ENCODE assay signal across 15 mouse cellular contexts in genomic region chr11:119916834-119917469, GRCm38 (mm10). TPM values are rescaled to one million over a fixed set of nuclear protein-coding genes. Genes with fewer than 3 reads are reported as not detected.
DNase-seq lines count a peak whose midpoint lies in the region; ATAC-seq lines count a peak whose summit lies in the region.
"Had no signal": no experiment of that assay in that cellular context is flagged by ENCODE, and none has a peak within 500 bp of the region (broad histone marks: within the 10 kb centered on the region; RNA-seq: fewer than 3 reads in every experiment).

No protein-coding gene starts in this region.

- H3K4me2 ChIP-seq in hindbrain, embryonic 13.5 days, result no peak overlapping the region
- H3K4me2 ChIP-seq in hindbrain, embryonic 14.5 days (replicated peaks), result no peak overlapping the region
- no peak overlapping the region for H3K4me2 ChIP-seq in embryonic facial prominence, embryonic 13.5 days
- H3K4me2 ChIP-seq: embryonic facial prominence, embryonic 12.5 days had no signal

- peak overlapping the region; percentile 19; the same call in 1 of the 2 replicates for H3K9ac ChIP-seq in hindbrain, embryonic 13.5 days
- no peak overlapping the region for H3K9ac ChIP-seq in hindbrain, embryonic 14.5 days
- peak overlapping the region; percentile 27; the same call in 1 of the 2 replicates for H3K9ac ChIP-seq in embryonic facial prominence, embryonic 13.5 days
- H3K9ac ChIP-seq: embryonic facial prominence, embryonic 12.5 days; lung, embryonic 15.5 days; stomach, embryonic 15.5 days had no signal

- H3K27me3 ChIP-seq in hindbrain, embryonic 13.5 days, result no peaks in the 10 kb centered on the region
- no peaks in the 10 kb centered on the region for H3K27me3 ChIP-seq in hindbrain, embryonic 14.5 days (ENCODE audit: control insufficient read depth, insufficient read depth, low read length)
- no peaks in the 10 kb centered on the region for H3K27me3 ChIP-seq in embryonic facial prominence, embryonic 13.5 days
- H3K27me3 ChIP-seq: embryonic facial prominence, embryonic 12.5 days; lung, embryonic 15.5 days; stomach, embryonic 15.5 days had no signal

- no peak overlapping the region for H3K27ac ChIP-seq in hindbrain, embryonic 13.5 days
- no peak overlapping the region for H3K27ac ChIP-seq in hindbrain, embryonic 14.5 days
- no peak overlapping the region for H3K27ac ChIP-seq in embryonic facial prominence, embryonic 13.5 days
- H3K27ac ChIP-seq: midbrain, embryonic 10.5 days had no signal

- no peak for ATAC-seq in hindbrain, embryonic 13.5 days (ENCODE audit: low FRiP score)
- ATAC-seq in hindbrain, embryonic 14.5 days (ENCODE audit: low FRiP score), result no peak
- no peak for ATAC-seq in embryonic facial prominence, embryonic 13.5 days (ENCODE audit: insufficient number of reproducible peaks, insufficient read depth, low FRiP score, low TSS enrichment, low read depth)
- ATAC-seq in inflammation-experienced regulatory T-cells, adult 6 months, result no peak

- H3K4me3 ChIP-seq in hindbrain, embryonic 13.5 days, result no peak overlapping the region
- no peak overlapping the region for H3K4me3 ChIP-seq in hindbrain, embryonic 14.5 days (replicated peaks; ENCODE audit: low read length)
- no peak overlapping the region for H3K4me3 ChIP-seq in embryonic facial prominence, embryonic 13.5 days
- H3K4me3 ChIP-seq: embryonic facial prominence, embryonic 12.5 days; lung, embryonic 15.5 days; stomach, embryonic 15.5 days had no signal

- peaks cover 33% of the 10 kb centered on the region for H3K4me1 ChIP-seq in hindbrain, embryonic 13.5 days (replicated peaks)
- H3K4me1 ChIP-seq in hindbrain, embryonic 14.5 days (replicated peaks; ENCODE audit: control insufficient read depth, insufficient read depth, low read length), result peaks cover 26% of the 10 kb centered on the region
- H3K4me1 ChIP-seq in embryonic facial prominence, embryonic 13.5 days, result peaks cover 29% of the 10 kb centered on the region

- H3K36me3 ChIP-seq in hindbrain, embryonic 13.5 days, result peaks cover 53% of the 10 kb centered on the region
- peaks cover 44% of the 10 kb centered on the region for H3K36me3 ChIP-seq in hindbrain, embryonic 14.5 days (replicated peaks; ENCODE audit: control insufficient read depth, insufficient read depth)
- H3K36me3 ChIP-seq in embryonic facial prominence, embryonic 13.5 days, result peaks cover 50% of the 10 kb centered on the region

- H3K9me3 ChIP-seq in hindbrain, embryonic 13.5 days, result no peaks in the 10 kb centered on the region
- no peaks in the 10 kb centered on the region for H3K9me3 ChIP-seq in hindbrain, embryonic 14.5 days (ENCODE audit: control insufficient read depth, low read length)
- H3K9me3 ChIP-seq in embryonic facial prominence, embryonic 13.5 days, result no peaks in the 10 kb centered on the region
- H3K9me3 ChIP-seq: embryonic facial prominence, embryonic 12.5 days; lung, embryonic 15.5 days; midbrain, embryonic 10.5 days; stomach, embryonic 15.5 days had no signal

- DNase-seq in hindbrain, embryonic 14.5 days (ENCODE audit: low spot score), result no peak
- DNase-seq in kidney, adult 18-20 months, result peak; percentile 75
- peak; percentile 83 to 94 for DNase-seq in kidney, postnatal 25 days
- DNase-seq in ovary, postnatal 10 days (ENCODE audit: low spot score), result no peak
- no peak for DNase-seq in ovary, adult 18-20 months (ENCODE audit: low spot score)
- DNase-seq: cerebellum, adult 18-20 months; retina, postnatal 1 day; thymus, postnatal 25 days had no signal

- 94% methylated on average over 21 of the region's 21 CpGs for WGBS in hindbrain, embryonic 13.5 days
- 88% methylated on average over 21 of the region's 21 CpGs for WGBS in hindbrain, embryonic 14.5 days
- WGBS in embryonic facial prominence, embryonic 13.5 days, result 86% methylated on average over 21 of the region's 21 CpGs

RNA-seq across cellular contexts. Expression of gene Chmp6, which starts 3.7 kb away (rescaled TPM):
- 100 and 103 TPM in 2 replicates for polyA plus RNA-seq in hindbrain, embryonic 13.5 days (2015; fragmentation: Nextera tagmentation; extraction: Ambion mirVana)
- 91.1 and 95.5 TPM in 2 replicates for polyA plus RNA-seq in hindbrain, embryonic 14.5 days (2014; fragmentation: Nextera tagmentation; extraction: Ambion mirVana)
- 103 and 104 TPM in 2 replicates for polyA plus RNA-seq in embryonic facial prominence, embryonic 13.5 days (2015; fragmentation: Nextera tagmentation; extraction: Ambion mirVana)
- 10 to 100 TPM; 43.9 to 55.0 (median 52.0) TPM for polyA plus RNA-seq in inflammation-experienced regulatory T-cells, adult 6 months (2017; shearing (Covaris generic))

RNA-seq across cellular contexts. Expression of gene Baiap2, which starts 25.6 kb away (rescaled TPM):
- polyA plus RNA-seq in hindbrain, embryonic 13.5 days (2015; fragmentation: Nextera tagmentation; extraction: Ambion mirVana), result 10.0 and 12.3 TPM in 2 replicates
- polyA plus RNA-seq in hindbrain, embryonic 14.5 days (2014; fragmentation: Nextera tagmentation; extraction: Ambion mirVana), result 13.7 and 14.4 TPM in 2 replicates
- 17.5 and 20.0 TPM in 2 replicates for polyA plus RNA-seq in embryonic facial prominence, embryonic 13.5 days (2015; fragmentation: Nextera tagmentation; extraction: Ambion mirVana)
- 10 to 100 TPM in 1 of 3 experiments, 1 to 10 TPM in 2; 8.1 to 12.1 (median 9.6) TPM for polyA plus RNA-seq in inflammation-experienced regulatory T-cells, adult 6 months (2017; shearing (Covaris generic))

Comparison
In these comparisons a context has a peak if more than half of its experiments do, and no peak if none do; other contexts are left out.
1. DNase-seq: peak in kidney, adult 18-20 months (single experiment) and kidney, postnatal 25 days (2 of 2); none in hindbrain, embryonic 14.5 days (single experiment), ovary, postnatal 10 days (single experiment) and ovary, adult 18-20 months (single experiment).